8 mouse cellular contexts compared by ENCODE assay signal in the genomic region with DNA sequence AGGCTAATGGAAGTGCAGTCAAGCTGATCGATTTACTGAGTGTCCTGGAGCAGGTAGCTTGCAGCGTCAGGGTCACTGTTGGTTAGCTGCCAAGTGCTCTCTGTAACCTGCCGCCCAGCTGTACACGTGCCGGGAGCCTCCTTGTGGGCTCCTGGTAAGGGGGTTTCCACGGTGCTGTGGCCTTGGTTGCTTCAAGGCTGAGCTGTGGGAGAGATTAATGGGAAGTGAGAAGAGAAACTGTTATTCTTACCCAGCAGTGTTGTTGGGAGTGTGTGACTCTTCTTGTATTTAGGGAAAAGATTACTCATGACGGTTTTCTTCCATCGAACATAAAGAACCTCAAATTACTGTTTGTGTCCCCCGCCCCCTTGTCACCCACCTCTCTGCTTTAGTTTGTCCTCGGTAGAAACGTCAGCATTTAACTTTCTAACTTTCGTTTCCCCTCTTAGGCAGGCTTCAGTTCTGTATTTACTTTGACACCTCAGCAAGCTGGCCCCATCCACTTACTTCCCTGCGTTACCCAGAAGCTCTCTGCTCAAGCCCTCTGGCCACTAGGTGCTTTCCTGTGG.
DNase-seq lines count a peak whose midpoint lies in the region; ATAC-seq lines count a peak whose summit lies in the region.

No protein-coding gene starts in this region.

- peaks cover 11% of the 10 kb centered on the region for H3K4me1 ChIP-seq in hindbrain, embryonic 15.5 days (replicated peaks)
- H3K4me1 ChIP-seq in hindbrain, embryonic 10.5 days (replicated peaks): peaks cover 13% of the 10 kb centered on the region

- 74% methylated on average over 13 of the region's 13 CpGs for WGBS in hindbrain, embryonic 15.5 days
- WGBS in hindbrain, embryonic 10.5 days: 88% methylated on average over 13 of the region's 13 CpGs

- H3K36me3 ChIP-seq in hindbrain, embryonic 15.5 days: no peaks in the 10 kb centered on the region
- H3K36me3 ChIP-seq in hindbrain, embryonic 10.5 days: peaks cover 19% of the 10 kb centered on the region

- H3K9me3 ChIP-seq in hindbrain, embryonic 15.5 days: no peaks in the 10 kb centered on the region
- H3K9me3 ChIP-seq in hindbrain, embryonic 10.5 days: no peaks in the 10 kb centered on the region

- no peaks in the 10 kb centered on the region for H3K27me3 ChIP-seq in hindbrain, embryonic 15.5 days
- H3K27me3 ChIP-seq in hindbrain, embryonic 10.5 days (ENCODE audit: insufficient read depth, poor library complexity, severe bottlenecking): no peaks in the 10 kb centered on the region

- H3K4me3 ChIP-seq in hindbrain, embryonic 15.5 days: no peak overlapping the region
- H3K4me3 ChIP-seq in hindbrain, embryonic 10.5 days: no peak overlapping the region

- no peak for DNase-seq in hindbrain, embryonic 10.5 days (ENCODE audit: low spot score)
- DNase-seq in CD4-positive, CD25-positive, alpha-beta regulatory T cell, adult 2 months (ENCODE audit: low read depth, low spot score): peak; percentile 35
- DNase-seq in cerebellum, postnatal 36 days: no peak
- no peak for DNase-seq in thymus, postnatal 10 days (ENCODE audit: low spot score in 2 of 2)
- DNase-seq in gastrocnemius, postnatal 4 days (ENCODE audit: low spot score in 2 of 2): no peak

- peak; percentile 42; the same call in 1 of the 2 replicates for ATAC-seq in hindbrain, embryonic 15.5 days (ENCODE audit: low FRiP score, low read depth)
- ATAC-seq in hematopoietic stem cell, adult 5-6 weeks (replicated peaks in 1 of 2; ENCODE audit: insufficient read depth in 1 of 2, low FRiP score in 2 of 2, low TSS enrichment in 1 of 2, low read depth in 1 of 2, poor library complexity in 2 of 2, severe bottlenecking in 2 of 2): peak; percentile 67 to 86
- peak; percentile 86 for ATAC-seq in megakaryocyte, adult 5-6 weeks (ENCODE audit: poor library complexity, severe bottlenecking)

- no peak overlapping the region for H3K4me2 ChIP-seq in hindbrain, embryonic 15.5 days

- H3K9ac ChIP-seq in hindbrain, embryonic 15.5 days: no peak overlapping the region

- no peak overlapping the region for H3K27ac ChIP-seq in hindbrain, embryonic 15.5 days (replicated peaks)
- no peak overlapping the region for H3K27ac ChIP-seq in hindbrain, embryonic 10.5 days
